Mouse (Mus musculus) hindbrain, embryonic 16.5 days (tissue): ENCODE results near the gene Arhgap22. TPM values are rescaled to one million over a fixed set of nuclear protein-coding genes. Genes with fewer than 3 reads are reported as not detected.

ENCODE experiments used
- ATAC-seq: fragments of 200-750 bp; cut with Nextera tagmentation; 2 replicates; pipeline ENCODE4 v1.8.0; 2017; ENCODE audit warnings: moderate TSS enrichment, moderate library complexity
- H3K27ac ChIP-seq: fragments of 300-500 bp; sonication (generic); 2 replicates; pipeline ENCODE4 v1.5.1; 2014; ENCODE audit warnings: low read depth, mild to moderate bottlenecking, control low read depth, low read length, moderate library complexity
- H3K27me3 ChIP-seq: fragments of 300-500 bp; sonication (generic); replicated peaks from 2 replicates; pipeline ENCODE4 v1.6.1; 2014; ENCODE audit warnings: low read length; ENCODE audit not compliant: control insufficient read depth, insufficient read depth
- H3K36me3 ChIP-seq: fragments of 300-500 bp; sonication (generic); 2 replicates; pipeline ENCODE4 v1.6.1; 2014; ENCODE audit warnings: mild to moderate bottlenecking, low read length, moderate library complexity, mixed read lengths; ENCODE audit not compliant: control insufficient read depth, insufficient read depth
- H3K4me1 ChIP-seq: fragments of 300-500 bp; sonication (generic); 2 replicates; pipeline ENCODE4 v1.6.1; 2014; ENCODE audit warnings: low read depth, low read length; ENCODE audit not compliant: control insufficient read depth, insufficient read depth
- H3K4me2 ChIP-seq: fragments of 300-500 bp; sonication (generic); 2 replicates; pipeline ENCODE4 v1.6.1; 2014; ENCODE audit warnings: mild to moderate bottlenecking, low read length, control low read depth, moderate library complexity
- H3K4me3 ChIP-seq: fragments of 300-500 bp; sonication (generic); 2 replicates; pipeline ENCODE4 v1.5.1; 2014; ENCODE audit warnings: mild to moderate bottlenecking, low read length, control low read depth, moderate library complexity
- H3K9ac ChIP-seq: fragments of 300-500 bp; sonication (generic); 2 replicates; pipeline ENCODE4 v1.6.1; 2014; ENCODE audit warnings: low read depth, mild to moderate bottlenecking, control low read depth, low read length, moderate library complexity
- H3K9me3 ChIP-seq: fragments of 300-500 bp; sonication (generic); 2 replicates; pipeline ENCODE4 v1.6.1; 2014; ENCODE audit warnings: mild to moderate bottlenecking, low read length, moderate library complexity; ENCODE audit not compliant: control insufficient read depth
- WGBS: fragments of 180-500 bp; shearing (Covaris S2); extraction: QIAGEN DNeasy Blood & Tissue Kit; methylation state at CpG from one replicate; pipeline ENCODE4 v1.1.7; 2014; 5-methylcytosine and 5-hydroxymethylcytosine counted together
- polyA plus RNA-seq: library from polyadenylated mRNA; unstranded; fragments of >200 nt; fragmentation: Nextera tagmentation; extraction: Ambion mirVana; gene quantifications from 2 replicates; pipeline ENCODE4 v1.2.1, GENCODE M21; 2015

Arhgap22 gene
- polyA plus RNA-seq, 1 experiment from 2014 or later, result 4.4 TPM

- Histone ChIP-seq H3K4me3 (peak overlapping the region; percentile 37), H3K27me3 (peaks cover 2% of the 10 kb centered on the region; the same call in 1 of the 2 replicates), H3K4me1 (peaks cover 10% of the 10 kb centered on the region), H3K36me3 (no peaks in the 10 kb centered on the region), H3K4me2 (peak overlapping the region; percentile 66), H3K9me3 (no peaks in the 10 kb centered on the region), H3K27ac (no peak overlapping the region), H3K9ac (peak overlapping the region; percentile 49)
- peak; percentile 48 for ATAC-seq
- 1% methylated on average over 30 of the region's 30 CpGs for WGBS
Observed at GRCm38 (mm10) chr14:33250215-33250939, 36.6 kb downstream of the Arhgap22 start.

GRCm38 (mm10) chr14:33250956-33251745 is 37.3 kb downstream of the Arhgap22 start:
- Histone ChIP-seq H3K4me2 (peak overlapping the region; percentile 66), H3K27ac (no peak overlapping the region), H3K4me3 (peak overlapping the region; percentile 37), H3K9me3 (no peaks in the 10 kb centered on the region), H3K4me1 (peaks cover 10% of the 10 kb centered on the region), H3K9ac (no peak overlapping the region; the same call in 1 of the 2 replicates), H3K36me3 (no peaks in the 10 kb centered on the region), H3K27me3 (peaks cover 2% of the 10 kb centered on the region; the same call in 1 of the 2 replicates)
- 7% methylated on average over 13 of the region's 13 CpGs for WGBS
- no peak for ATAC-seq

- H3K9me3 ChIP-seq, result no peaks in the 10 kb centered on the region
- no peak overlapping the region for H3K4me2 ChIP-seq
- 79% methylated on average over 5 of the region's 5 CpGs for WGBS
- no peak overlapping the region for H3K27ac ChIP-seq
- no peak overlapping the region for H3K4me3 ChIP-seq
- H3K36me3 ChIP-seq, result no peaks in the 10 kb centered on the region
- no peak for ATAC-seq
- no peak overlapping the region for H3K9ac ChIP-seq
- H3K4me1 ChIP-seq, result no peaks in the 10 kb centered on the region
- no peaks in the 10 kb centered on the region for H3K27me3 ChIP-seq
Observed at GRCm38 (mm10) chr14:33258256-33258655, 44.4 kb downstream of the Arhgap22 start.

GRCm38 (mm10) chr14:33260131-33260530 is 46.3 kb downstream of the Arhgap22 start:
- Histone ChIP-seq H3K4me2 (no peak overlapping the region), H3K4me1 (no peaks in the 10 kb centered on the region), H3K36me3 (no peaks in the 10 kb centered on the region), H3K4me3 (no peak overlapping the region), H3K27me3 (no peaks in the 10 kb centered on the region), H3K9me3 (no peaks in the 10 kb centered on the region), H3K27ac (no peak overlapping the region), H3K9ac (no peak overlapping the region)
- 91% methylated on average over 6 of the region's 6 CpGs for WGBS
- no peak for ATAC-seq

- no peak for ATAC-seq
- no peak overlapping the region for H3K27ac ChIP-seq
- H3K9me3 ChIP-seq, result peaks cover 6% of the 10 kb centered on the region
- H3K36me3 ChIP-seq, result no peaks in the 10 kb centered on the region
- H3K9ac ChIP-seq, result no peak overlapping the region
- H3K4me1 ChIP-seq, result no peaks in the 10 kb centered on the region
- no peak overlapping the region for H3K4me2 ChIP-seq
- no peaks in the 10 kb centered on the region for H3K27me3 ChIP-seq
- no peak overlapping the region for H3K4me3 ChIP-seq
- 93% methylated on average over 13 of the region's 13 CpGs for WGBS
Observed at GRCm38 (mm10) chr14:33264795-33265194, 51.0 kb downstream of the Arhgap22 start.

- Histone ChIP-seq H3K4me2 (no peak overlapping the region), H3K27me3 (no peaks in the 10 kb centered on the region), H3K9ac (no peak overlapping the region), H3K4me3 (no peak overlapping the region), H3K4me1 (no peaks in the 10 kb centered on the region), H3K36me3 (no peaks in the 10 kb centered on the region), H3K27ac (no peak overlapping the region), H3K9me3 (no peaks in the 10 kb centered on the region)
- WGBS, result 74% methylated on average over 2 of the region's 2 CpGs
- no peak for ATAC-seq
Observed at GRCm38 (mm10) chr14:33276240-33276639, 62.4 kb downstream of the Arhgap22 start.

GRCm38 (mm10) chr14:33278374-33278773 is 64.5 kb downstream of the Arhgap22 start:
- no peak for ATAC-seq
- no peak overlapping the region for H3K4me3 ChIP-seq
- H3K9me3 ChIP-seq, result no peaks in the 10 kb centered on the region
- no peaks in the 10 kb centered on the region for H3K27me3 ChIP-seq
- no peak overlapping the region for H3K27ac ChIP-seq
- H3K4me1 ChIP-seq, result no peaks in the 10 kb centered on the region
- 64% methylated on average over 2 of the region's 2 CpGs for WGBS
- no peak overlapping the region for H3K4me2 ChIP-seq
- H3K9ac ChIP-seq, result no peak overlapping the region
- H3K36me3 ChIP-seq, result no peaks in the 10 kb centered on the region

GRCm38 (mm10) chr14:33280921-33281320 is 67.1 kb downstream of the Arhgap22 start:
- WGBS, result 85% methylated on average over 2 of the region's 2 CpGs

GRCm38 (mm10) chr14:33282447-33282846 is 68.6 kb downstream of the Arhgap22 start:
- Histone ChIP-seq H3K9me3 (no peaks in the 10 kb centered on the region), H3K27ac (no peak overlapping the region), H3K4me1 (no peaks in the 10 kb centered on the region), H3K4me2 (no peak overlapping the region), H3K4me3 (no peak overlapping the region), H3K27me3 (no peaks in the 10 kb centered on the region), H3K9ac (no peak overlapping the region), H3K36me3 (no peaks in the 10 kb centered on the region)
- WGBS, result 86% methylated on average over 4 of the region's 4 CpGs
- ATAC-seq, result no peak

More at GRCm38 (mm10) chr14:33280921-33281320, 67.1 kb downstream of the Arhgap22 start:
- H3K27me3 ChIP-seq, result no peaks in the 10 kb centered on the region
- no peaks in the 10 kb centered on the region for H3K4me1 ChIP-seq
- no peak overlapping the region for H3K4me2 ChIP-seq
- H3K27ac ChIP-seq, result no peak overlapping the region
- no peak overlapping the region for H3K9ac ChIP-seq
- H3K4me3 ChIP-seq, result no peak overlapping the region
- no peak for ATAC-seq
- H3K36me3 ChIP-seq, result no peaks in the 10 kb centered on the region
- H3K9me3 ChIP-seq, result no peaks in the 10 kb centered on the region
